Mouse (Mus musculus) cerebellum, postnatal 10 days (tissue): ENCODE results near the gene Stat2.
"Not testable (repeated sequence)": the region's sequence is repeated elsewhere in the genome, so short reads cannot be mapped to it uniquely, and the experiment has no call there.

Source experiments
- DNase-seq, 2 experiments: peaks; one replicate each; pipeline ENCODE4 v3.0.0; 2021; ENCODE audit warnings: mixed read lengths in 2 of 2

The Stat2 gene

GRCm38 (mm10) chr10:128302357-128302756 is 32.0 kb downstream of the Stat2 start:
- peak in 1 of 2 experiments; percentile 42 for DNase-seq

- no peak for DNase-seq
Observed at GRCm38 (mm10) chr10:128302785-128303125, 32.4 kb downstream of the Stat2 start.

GRCm38 (mm10) chr10:128303126-128304021 is 33.0 kb downstream of the Stat2 start, which contains the start of gene Pan2:
Pan2 (plus strand) TSS chr10:128303335.
- peak; percentile 99 to 100 for DNase-seq

- DNase-seq, result no peak
Observed at GRCm38 (mm10) chr10:128309654-128310053, 39.3 kb downstream of the Stat2 start.

- peak; percentile 77 to 79 for DNase-seq
Observed at GRCm38 (mm10) chr10:128310177-128310576, 39.8 kb downstream of the Stat2 start.

GRCm38 (mm10) chr10:128310902-128311301 is 40.5 kb downstream of the Stat2 start:
- no peak for DNase-seq

GRCm38 (mm10) chr10:128315578-128315977 is 45.2 kb downstream of the Stat2 start:
- DNase-seq, result no peak

GRCm38 (mm10) chr10:128321641-128322040 is 51.3 kb downstream of the Stat2 start:
- no peak for DNase-seq

- peak; percentile 93 to 95 for DNase-seq
Observed at GRCm38 (mm10) chr10:128322141-128323108, 52.1 kb downstream of the Stat2 start, which contains the start of gene Cnpy2. Cnpy2 (plus strand) TSS chr10:128322459.

- DNase-seq, result no peak
Observed at GRCm38 (mm10) chr10:128323516-128323915, 53.2 kb downstream of the Stat2 start.

GRCm38 (mm10) chr10:128326825-128327224 is 56.5 kb downstream of the Stat2 start:
- DNase-seq, result no peak

- no peak for DNase-seq
Observed at GRCm38 (mm10) chr10:128327610-128328009, 57.3 kb downstream of the Stat2 start.

- DNase-seq, result not testable (repeated sequence)
Observed at GRCm38 (mm10) chr10:128332358-128333249, 62.2 kb downstream of the Stat2 start.

GRCm38 (mm10) chr10:128335582-128335981 is 65.2 kb downstream of the Stat2 start:
- peak; percentile 87 to 90 for DNase-seq

GRCm38 (mm10) chr10:128336195-128336594 is 65.8 kb downstream of the Stat2 start:
- no peak for DNase-seq

- DNase-seq, result no peak
Observed at GRCm38 (mm10) chr10:128336597-128336996, 66.2 kb downstream of the Stat2 start.

GRCm38 (mm10) chr10:128337306-128338181 is 67.2 kb downstream of the Stat2 start, which contains the start of gene Cs:
Cs (plus strand) TSS chr10:128337734.
- DNase-seq, result peak; percentile 99

- no peak for DNase-seq
Observed at GRCm38 (mm10) chr10:128338415-128338814, 68.1 kb downstream of the Stat2 start.

- no peak for DNase-seq
Observed at GRCm38 (mm10) chr10:128338948-128339347, 68.6 kb downstream of the Stat2 start.

- DNase-seq, result no peak
Observed at GRCm38 (mm10) chr10:128340257-128340656, 69.9 kb downstream of the Stat2 start.
